Mouse (Mus musculus) heart, adult 10 weeks (tissue): ENCODE results near the gene Aasdhppt. TPM values are rescaled to one million over a fixed set of nuclear protein-coding genes. Genes with fewer than 3 reads are reported as not detected.

ENCODE experiments used
- polyA plus RNA-seq: library from polyadenylated mRNA; stranded (reverse); fragments of 350-450 nt; fragmentation: Illumina TruSeq; extraction: RNeasy Lipid Tissue Mini Kit (QIAGEN cat#74804); gene quantifications from one replicate; pipeline ENCODE4 v1.2.3, GENCODE M21; 2014; ENCODE audit warnings: low read depth, low replicate concordance

Aasdhppt gene
- polyA plus RNA-seq: 22.1 TPM

DNA sequence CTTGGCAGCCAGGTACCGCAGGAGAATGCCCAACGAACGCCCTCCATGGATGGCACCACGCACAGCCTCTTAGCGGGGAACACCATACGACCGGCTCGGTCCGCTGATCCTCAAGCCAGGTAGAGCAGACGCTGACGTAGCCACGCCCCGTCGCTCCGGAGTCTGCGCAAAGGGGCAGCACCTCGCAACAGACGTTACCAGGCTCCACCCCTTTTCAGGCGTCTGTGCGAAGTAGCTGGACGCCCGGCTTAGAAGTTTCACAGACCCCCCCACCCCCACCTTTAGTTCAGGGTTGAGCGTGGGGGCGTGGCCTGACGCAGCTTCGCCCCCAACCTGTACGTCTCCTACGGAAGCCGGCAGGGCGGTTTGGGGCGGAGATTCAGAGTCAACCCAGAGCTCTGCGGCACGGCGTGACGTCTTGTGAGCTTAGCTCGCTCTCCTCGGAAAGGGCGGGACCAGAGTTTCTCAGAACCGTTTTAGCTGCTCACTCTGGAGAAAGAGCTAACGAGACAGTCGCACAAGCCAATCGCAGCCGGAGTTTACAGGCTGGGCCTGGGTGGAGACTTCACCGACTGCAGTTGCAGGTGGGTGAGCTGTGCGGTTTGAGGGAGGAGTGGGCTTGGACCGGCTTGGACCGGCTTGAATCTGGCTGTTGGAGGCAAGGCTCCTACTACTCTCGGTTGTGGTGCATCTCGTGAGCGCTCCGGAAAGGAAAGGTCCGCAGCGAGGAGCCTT lies at the start of gene Aasdhppt, which contains the start of gene Kbtbd3:
Aasdhppt (minus strand) TSS at position 121 of the 735 bp plus-strand sequence.
Kbtbd3 (plus strand) TSS at position 483 of the 735 bp plus-strand sequence.

Other genes with a start within 250 kb of the Aasdhppt start
- gene Kbtbd3, start 362 bp upstream of the Aasdhppt start, polyA plus RNA-seq: 10.8 TPM
- gene Msantd4, start 67.1 kb upstream of the Aasdhppt start, polyA plus RNA-seq: 41.7 TPM